Mouse (Mus musculus): ENCODE results near the gene Arhgap30.

DNA sequence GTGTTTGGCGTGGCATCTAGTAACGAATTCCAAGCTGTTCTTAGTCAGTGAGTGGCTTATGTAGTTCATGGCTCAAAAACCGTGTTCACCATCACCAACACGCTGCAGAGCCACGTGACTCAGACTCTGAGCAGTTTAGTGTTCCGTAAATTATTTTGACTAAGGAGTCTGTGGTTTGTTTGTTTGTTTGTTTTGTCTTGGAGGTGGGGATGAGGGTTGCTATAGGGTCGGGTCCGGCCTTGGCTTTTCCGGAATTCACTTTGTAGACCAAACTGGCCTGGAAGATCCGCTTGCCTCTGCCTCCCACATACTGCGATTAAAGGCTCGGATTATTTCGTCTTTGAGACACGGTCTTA lies 42.7 kb upstream of the Arhgap30 start:
- TF ChIP-seq CTCF (IDR thresholded peaks at IDR 0.05; ENCODE audit: low read depth) (no peak), EP300 (IDR thresholded peaks at IDR 0.05; ENCODE audit: low read depth) (no peak)

Data from heart, postnatal 0 days (tissue).